Mouse (Mus musculus): ENCODE measurements around the gene Nyx. TPM values are rescaled to one million over a fixed set of nuclear protein-coding genes. Genes with fewer than 3 reads are reported as not detected.
"Not testable (repeated sequence)": the region's sequence is repeated elsewhere in the genome, so short reads cannot be mapped to it uniquely, and the experiment has no call there.

Nyx gene
- 1 to 10 TPM in 1 of 2 experiments, under 1 TPM in 1; 0.54 to 1.1 TPM for total RNA-seq (2021)

DNA sequence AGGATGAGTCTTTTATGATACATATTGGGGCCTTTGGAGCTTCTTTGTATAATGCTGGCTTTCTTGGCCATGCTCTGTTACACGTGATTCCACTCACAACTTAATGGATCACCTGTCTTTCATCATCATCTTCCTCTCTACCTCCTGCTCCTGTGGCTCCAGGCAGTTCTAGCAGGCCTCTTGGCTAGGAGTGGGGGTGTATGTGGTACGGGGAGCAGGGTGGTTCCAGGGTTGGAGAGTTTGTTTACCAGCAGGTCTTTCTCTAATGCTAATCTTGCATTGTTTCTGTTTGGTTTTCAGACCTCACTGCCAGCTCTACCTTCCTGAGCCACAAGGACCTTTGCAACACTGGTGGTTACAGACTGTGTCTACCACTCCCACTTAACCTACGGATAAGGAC, at the start of gene Nyx:
Gene Nyx (plus strand): TSS at position 301 of the 400 bp plus-strand sequence.
- no peak for DNase-seq
- intact Hi-C loops (cut with DNase I): loop anchor here (10.0 kb wide), 1 partner anchor 181 kb away; the partner anchor contains the start of gene Ddx3x

DNA sequence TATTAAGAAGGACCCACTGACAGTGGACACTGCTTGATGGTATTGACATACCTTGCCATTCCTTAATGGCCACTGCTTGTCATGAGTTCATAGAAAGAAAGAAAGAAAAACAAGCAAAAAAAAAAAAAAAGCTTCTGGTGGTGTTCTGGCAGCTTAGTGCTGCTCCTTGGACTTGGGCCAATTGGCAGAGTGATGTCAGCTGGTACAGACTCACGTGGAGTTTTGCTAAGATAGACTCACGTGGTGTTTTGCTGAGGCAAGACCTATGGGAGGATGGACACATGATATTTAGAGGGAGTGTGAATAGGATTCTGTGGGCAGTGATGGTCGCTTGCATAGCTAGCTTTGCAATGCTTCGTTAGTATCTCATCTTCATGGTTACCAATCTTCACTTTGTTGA, 43.9 kb upstream of the Nyx start:
- peak; percentile 13 for DNase-seq
- intact Hi-C loops (cut with DNase I): no loop called here

GRCm38 (mm10) chrX:13431421-13431820, 34.5 kb upstream of the Nyx start:
- no peak for DNase-seq
- intact Hi-C loops (cut with DNase I): no loop called here

DNA sequence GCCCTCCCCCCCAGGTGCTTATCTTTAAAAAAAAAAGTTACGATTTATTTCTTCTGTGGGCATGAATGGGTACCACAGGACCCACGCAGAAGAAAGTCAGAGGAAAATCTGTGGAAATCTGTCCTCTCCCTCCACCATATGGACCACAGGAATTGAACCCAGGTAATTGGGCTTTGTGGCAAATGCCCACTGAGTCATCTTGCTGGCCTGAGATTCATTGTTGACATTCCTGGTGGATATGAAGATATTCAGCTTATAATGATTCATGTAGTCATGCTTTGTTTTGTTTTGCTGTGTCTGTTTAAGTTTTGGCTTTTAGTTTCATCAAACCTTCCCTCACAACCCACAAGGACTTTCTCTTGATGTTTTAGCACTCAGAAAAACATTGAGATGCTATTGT, 29.9 kb upstream of the Nyx start:
- DNase-seq; intact Hi-C loops (cut with DNase I): not testable (repeated sequence)

DNA sequence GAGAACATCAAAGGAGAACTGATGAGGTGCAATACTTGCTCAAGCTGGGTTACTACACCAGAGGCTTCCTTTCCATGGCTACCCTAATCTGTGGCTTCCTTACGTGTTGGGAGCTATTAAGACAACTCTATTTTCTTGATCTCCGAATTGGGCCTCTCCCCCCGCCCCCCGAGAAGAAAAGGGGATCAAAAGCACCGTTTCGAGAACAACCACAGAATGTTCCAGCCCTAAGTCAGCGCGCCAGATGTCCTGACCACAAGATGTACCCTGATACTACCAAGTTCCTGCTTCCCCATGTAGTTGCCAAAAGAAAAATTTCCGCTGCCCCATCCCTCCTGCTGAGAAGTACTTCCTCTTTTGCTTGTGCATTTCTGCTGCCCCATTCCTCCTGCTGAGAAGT, 9.4 kb upstream of the Nyx start:
- intact Hi-C loops (cut with DNase I); DNase-seq: not testable (repeated sequence)

GRCm38 (mm10) chrX:13458766-13459165, 7.1 kb upstream of the Nyx start:
- no peak for DNase-seq
- intact Hi-C loops (cut with DNase I): no loop called here

DNA sequence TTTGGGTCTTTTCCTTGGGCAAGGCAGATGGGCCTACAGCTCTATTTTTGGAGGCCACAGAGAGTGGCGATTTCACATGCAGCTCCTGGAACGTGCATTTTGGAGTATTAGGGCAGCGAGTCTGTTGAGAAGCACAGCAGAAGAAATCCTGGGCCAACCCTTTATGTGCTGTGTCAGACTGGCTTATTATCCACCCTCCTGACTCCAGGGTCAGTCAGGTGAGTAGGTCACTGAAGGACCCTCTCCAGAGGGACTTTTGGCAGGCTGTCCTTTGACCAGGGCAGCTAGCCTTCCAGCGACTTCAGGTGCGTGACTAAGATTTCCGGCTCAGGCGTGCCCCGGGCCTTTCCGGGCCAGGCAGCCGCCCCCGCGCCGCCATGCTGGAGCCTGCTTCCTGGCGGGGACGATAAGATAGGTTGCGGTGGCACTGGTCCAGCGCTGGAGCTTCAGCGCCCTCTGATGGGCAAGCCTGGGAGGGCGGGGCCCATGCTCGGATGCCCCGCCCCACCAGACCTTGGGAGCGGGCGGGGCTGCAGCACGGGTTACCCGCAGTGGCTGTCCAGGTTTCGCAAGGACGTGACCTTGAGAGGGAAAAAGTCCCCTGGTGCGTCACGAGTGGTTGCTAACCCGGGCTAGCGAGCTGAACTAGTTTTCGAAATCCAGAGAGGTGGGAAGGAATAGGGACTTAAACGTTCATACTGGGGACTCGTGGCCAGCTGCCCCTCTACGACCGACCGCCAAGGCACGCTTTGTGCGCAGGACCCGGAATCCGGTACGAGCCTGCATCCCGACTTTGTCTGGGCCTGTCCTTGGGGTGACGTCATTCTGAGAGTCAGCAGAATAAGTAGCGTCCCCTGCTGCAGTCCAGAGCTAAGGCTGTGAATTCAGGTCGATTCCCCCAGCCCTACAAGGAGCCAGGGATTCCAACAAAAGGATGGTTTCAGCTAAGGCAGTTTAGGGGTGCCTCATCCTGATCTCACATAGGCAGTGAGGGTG, 4.3 kb upstream of the Nyx start:
- DNase-seq: peak; percentile 87
- intact Hi-C loops (cut with DNase I): loop anchor here (5.0 to 10.0 kb wide), 2 partner anchors 177 to 229 kb away; partner anchors contain the start of gene Ddx3x

GRCm38 (mm10) chrX:13462982-13463517, 2.9 kb upstream of the Nyx start:
- no peak for DNase-seq
- intact Hi-C loops (cut with DNase I): loop anchor here (5.0 to 10.0 kb wide), 2 partner anchors 178 to 231 kb away; partner anchors contain the start of gene Ddx3x

- intact Hi-C loops (cut with DNase I): loop anchor here (10.0 kb wide), 1 partner anchor 182 kb away; the partner anchor contains the start of gene Ddx3x
- no peak for DNase-seq
Measured at GRCm38 (mm10) chrX:13466681-13467080, 771 bp downstream of the Nyx start.

DNA sequence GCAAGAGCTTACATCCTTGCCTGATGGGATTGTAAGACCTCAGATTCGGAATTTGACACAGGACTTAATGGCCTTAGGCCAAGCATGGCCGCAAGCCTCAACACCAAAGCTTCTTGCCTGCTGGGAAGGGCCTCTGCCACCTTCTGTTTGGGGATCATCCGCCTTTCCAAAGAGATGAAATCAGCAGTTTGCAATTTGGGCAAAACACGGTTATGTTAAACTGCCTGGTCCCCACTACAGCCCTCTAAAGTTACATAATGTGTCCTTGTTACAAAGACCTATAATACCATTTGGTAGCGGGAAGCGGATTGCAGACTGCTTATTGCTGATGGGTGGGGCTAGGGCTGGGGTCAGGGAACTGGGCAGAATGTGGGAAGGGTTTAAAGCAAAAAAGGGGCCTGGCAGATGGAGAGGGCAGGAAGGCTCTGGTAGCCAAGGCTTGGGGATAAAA, 1.2 kb downstream of the Nyx start:
- peak; percentile 11 for DNase-seq
- intact Hi-C loops (cut with DNase I): loop anchor here (10.0 kb wide), 1 partner anchor 182 kb away; the partner anchor contains the start of gene Ddx3x

GRCm38 (mm10) chrX:13469160-13470116, 3.5 kb downstream of the Nyx start:
- intact Hi-C loops (cut with DNase I): loop anchor here (10.0 kb wide), 1 partner anchor 185 kb away; the partner anchor contains the start of gene Ddx3x
- no peak for DNase-seq

GRCm38 (mm10) chrX:13471925-13472324, 6.0 kb downstream of the Nyx start:
- DNase-seq: no peak
- intact Hi-C loops (cut with DNase I): no loop called here

GRCm38 (mm10) chrX:13472751-13473225, 6.9 kb downstream of the Nyx start:
- DNase-seq: no peak
- intact Hi-C loops (cut with DNase I): no loop called here

GRCm38 (mm10) chrX:13475382-13475781, 9.5 kb downstream of the Nyx start:
- no peak for DNase-seq
- intact Hi-C loops (cut with DNase I): no loop called here

DNA sequence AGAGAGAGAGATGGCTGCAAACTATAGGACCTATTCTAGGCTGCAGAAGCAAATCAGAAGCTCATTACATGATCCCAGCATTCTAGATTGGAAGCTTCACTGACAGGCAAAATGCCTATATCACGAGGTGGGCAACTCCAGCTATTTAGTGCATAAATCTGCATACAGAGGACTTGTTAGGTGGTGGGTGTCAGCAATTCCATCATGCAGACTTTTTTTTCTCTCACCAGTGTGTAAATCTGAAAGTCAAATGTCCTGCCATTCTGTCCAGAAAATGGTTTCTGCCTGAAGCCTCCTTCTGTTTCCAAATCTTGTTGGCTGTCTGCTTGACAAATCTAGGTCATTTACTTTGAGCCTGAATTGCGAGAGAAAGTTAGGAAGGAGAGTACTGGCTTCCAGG, 11.7 kb downstream of the Nyx start:
- intact Hi-C loops (cut with DNase I): no loop called here
- no peak for DNase-seq

- DNase-seq: no peak
- intact Hi-C loops (cut with DNase I): no loop called here
Measured at GRCm38 (mm10) chrX:13478298-13478697, 12.4 kb downstream of the Nyx start.

GRCm38 (mm10) chrX:13479570-13479969, 13.7 kb downstream of the Nyx start:
- intact Hi-C loops (cut with DNase I): no loop called here
- no peak for DNase-seq

DNA sequence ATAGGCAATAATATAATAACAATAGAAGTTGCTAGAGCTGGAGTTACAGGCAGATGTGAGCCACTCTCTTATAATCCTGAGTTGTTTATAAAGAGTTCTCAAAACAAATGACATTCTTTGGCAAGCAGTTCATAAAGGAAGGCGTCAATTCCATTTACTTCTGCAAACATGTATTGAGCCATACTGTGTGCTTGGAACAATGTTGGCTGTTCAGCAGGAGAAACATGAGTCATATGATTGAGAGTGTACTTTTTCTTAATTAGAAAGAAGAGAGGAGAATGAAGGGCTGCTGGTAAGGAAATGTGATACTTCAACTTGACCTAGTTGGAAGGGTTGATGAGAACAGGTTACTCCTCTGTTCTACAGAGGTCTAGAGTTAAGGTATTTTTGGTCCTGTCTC, 16.7 kb downstream of the Nyx start:
- DNase-seq: no peak
- intact Hi-C loops (cut with DNase I): no loop called here

DNA sequence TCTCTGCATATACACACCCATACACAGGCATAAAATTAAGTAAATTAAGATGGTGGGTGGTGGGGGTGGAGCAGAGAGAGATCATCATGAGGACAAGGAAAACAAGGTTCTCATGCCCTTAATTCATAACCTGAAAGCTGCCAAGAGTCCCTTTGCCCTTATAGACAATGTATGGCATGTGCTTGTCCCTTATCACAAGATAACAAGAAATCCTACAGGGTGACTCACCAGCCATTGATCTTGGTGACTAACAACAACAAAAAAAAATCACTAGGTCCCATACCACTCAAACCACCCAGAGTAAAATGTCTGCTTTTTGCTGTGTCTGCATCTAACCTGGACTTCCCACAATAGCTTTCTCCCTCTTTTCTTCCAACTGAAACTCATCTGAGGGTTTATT, 18.5 kb downstream of the Nyx start:
- no peak for DNase-seq
- intact Hi-C loops (cut with DNase I): no loop called here

DNA sequence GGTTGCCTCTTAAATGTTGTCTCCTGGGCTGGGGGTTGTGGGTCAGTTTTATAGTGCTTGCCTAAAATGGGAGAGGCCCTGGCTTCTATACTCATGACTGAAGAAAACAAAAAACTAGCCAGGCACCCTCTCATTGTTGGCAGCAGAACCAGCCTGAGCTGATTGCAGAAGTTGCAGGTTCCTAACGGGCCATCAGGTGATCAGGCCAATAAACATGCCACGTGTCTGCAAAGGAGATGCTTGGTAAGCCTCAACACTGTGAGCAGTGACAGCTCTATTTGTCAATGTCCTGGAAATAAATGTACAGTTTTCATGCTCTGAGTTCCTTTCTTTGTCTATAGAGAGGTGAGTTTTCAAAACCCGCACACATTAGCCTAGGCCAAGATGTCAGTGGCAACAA, 23.1 kb downstream of the Nyx start:
- intact Hi-C loops (cut with DNase I): no loop called here
- DNase-seq: no peak

All from left cerebral cortex, postnatal 4 days (tissue).